Mouse (Mus musculus): Measurements from ENCODE around the gene Bclaf3.
A peak's percentile ranks its signal among the peaks of the same experiment; 100 is the strongest.
"Not testable (repeated sequence)": the region's sequence is repeated elsewhere in the genome, so short reads cannot be mapped to it uniquely, and the experiment has no call there.

The Bclaf3 gene

GRCm38 (mm10) chrX:159526388-159526787, at the start of gene Bclaf3:
TSS of gene Bclaf3 (plus strand) at chrX:159526688.
- DNase-seq, result no peak

- not testable (repeated sequence) for DNase-seq
Observed at GRCm38 (mm10) chrX:159478243-159478940, 48.1 kb upstream of the Bclaf3 start.

GRCm38 (mm10) chrX:159484247-159484646, 42.2 kb upstream of the Bclaf3 start:
- no peak for DNase-seq

GRCm38 (mm10) chrX:159503181-159503580, 23.3 kb upstream of the Bclaf3 start:
- DNase-seq, result no peak

- DNase-seq, result no peak
Observed at GRCm38 (mm10) chrX:159508331-159509036, 18.0 kb upstream of the Bclaf3 start.

- no peak for DNase-seq
Observed at GRCm38 (mm10) chrX:159509042-159509441, 17.4 kb upstream of the Bclaf3 start.

GRCm38 (mm10) chrX:159509847-159510715, 16.4 kb upstream of the Bclaf3 start:
- no peak for DNase-seq

- DNase-seq, result no peak
Observed at GRCm38 (mm10) chrX:159510716-159511051, 15.8 kb upstream of the Bclaf3 start.

- DNase-seq, result no peak
Observed at GRCm38 (mm10) chrX:159515599-159515998, 10.9 kb upstream of the Bclaf3 start.

GRCm38 (mm10) chrX:159521780-159522179, 4.7 kb upstream of the Bclaf3 start:
- no peak for DNase-seq

- no peak for DNase-seq
Observed at GRCm38 (mm10) chrX:159522651-159523050, 3.8 kb upstream of the Bclaf3 start.

- peak; percentile 96 to 98 for DNase-seq
Observed at GRCm38 (mm10) chrX:159532427-159532810, 5.9 kb downstream of the Bclaf3 start.

GRCm38 (mm10) chrX:159532811-159533462, 6.4 kb downstream of the Bclaf3 start:
- peak; percentile 25 to 67 for DNase-seq

- DNase-seq, result no peak
Observed at GRCm38 (mm10) chrX:159541936-159542335, 15.4 kb downstream of the Bclaf3 start.

- DNase-seq, result no peak
Observed at GRCm38 (mm10) chrX:159547093-159547492, 20.6 kb downstream of the Bclaf3 start.

GRCm38 (mm10) chrX:159584738-159585137, 58.2 kb downstream of the Bclaf3 start:
- DNase-seq, result not testable (repeated sequence)

GRCm38 (mm10) chrX:159591633-159592032, 65.1 kb downstream of the Bclaf3 start:
- DNase-seq, result no peak

GRCm38 (mm10) chrX:159597502-159597901, 71.0 kb downstream of the Bclaf3 start:
- DNase-seq, result no peak

- DNase-seq, result no peak
Observed at GRCm38 (mm10) chrX:159604832-159605231, 78.3 kb downstream of the Bclaf3 start.

- peak in 1 of 2 experiments; percentile 27 for DNase-seq
Observed at GRCm38 (mm10) chrX:159606936-159607335, 80.4 kb downstream of the Bclaf3 start.

GRCm38 (mm10) chrX:159626208-159626906, 99.9 kb downstream of the Bclaf3 start:
- peak; percentile 4 to 44 for DNase-seq

GRCm38 (mm10) chrX:159626907-159627587, 100.6 kb downstream of the Bclaf3 start, which contains the start of gene Sh3kbp1:
TSS of gene Sh3kbp1 (plus strand) at chrX:159627272.
- DNase-seq, result peak; percentile 69 to 77

Measured in kidney, postnatal 25 days (tissue).